Mouse (Mus musculus) G1E (cell line): Measurements from ENCODE around the gene Noxred1. TPM values are rescaled to one million over a fixed set of nuclear protein-coding genes. Genes with fewer than 3 reads are reported as not detected.

Experiments used
- ATAC-seq: 2 replicates; pipeline ENCODE4 v1.8.0; 2016; ENCODE audit warnings: mild to moderate bottlenecking; ENCODE audit not compliant: insufficient number of reproducible peaks, poor library complexity, low FRiP score, severe bottlenecking; ENCODE audit errors: extremely low read depth
- DNase-seq: peaks from one replicate; pipeline ENCODE4 v3.0.0; 2012; ENCODE audit warnings: low spot score
- H3K27me3 ChIP-seq: 2 replicates; pipeline ENCODE4 v1.6.1; 2012; ENCODE audit warnings: mild to moderate bottlenecking, low read length, inconsistent platforms; ENCODE audit not compliant: insufficient read depth
- H3K36me3 ChIP-seq: replicated peaks from 2 replicates; pipeline ENCODE3; 2012; ENCODE audit warnings: mild to moderate bottlenecking, inconsistent platforms
- H3K4me1 ChIP-seq: 2 replicates; pipeline ENCODE4 v1.6.1; 2012; ENCODE audit warnings: low read depth, low read length, inconsistent platforms, mixed read lengths; ENCODE audit not compliant: insufficient read depth
- H3K4me3 ChIP-seq: 2 replicates; pipeline ENCODE4 v1.5.1; 2012; ENCODE audit warnings: low read depth, mild to moderate bottlenecking, inconsistent platforms, low read length, moderate library complexity, mixed read lengths
- H3K9me3 ChIP-seq: replicated peaks from 2 replicates; pipeline ENCODE4 v1.6.1; 2012; ENCODE audit warnings: inconsistent platforms
- CTCF ChIP-seq: IDR thresholded peaks from 2 replicates; pipeline ENCODE4 v1.5.1; 2012; ENCODE audit warnings: low read depth, low read length, inconsistent platforms, mixed read lengths
- GATA1 ChIP-seq: IDR thresholded peaks from 2 replicates; pipeline ENCODE4 v1.6.1; 2012; ENCODE audit warnings: borderline replicate concordance, low read length, inconsistent platforms, mixed read lengths
- GATA2 ChIP-seq: IDR thresholded peaks from 2 replicates; pipeline ENCODE4 v1.6.1; 2012; ENCODE audit warnings: low read depth, low read length, inconsistent platforms, borderline replicate concordance
- POLR2AphosphoS5 ChIP-seq: IDR thresholded peaks from 2 replicates; pipeline ENCODE4 v1.6.1; 2012; ENCODE audit warnings: low read depth, low read length, inconsistent platforms; ENCODE audit not compliant: insufficient replicate concordance
- TAL1 ChIP-seq: conservative IDR thresholded peaks from 2 replicates; pipeline ENCODE4 v1.6.1; 2012; ENCODE audit warnings: low read depth, low read length, inconsistent platforms, mixed read lengths
- polyA plus RNA-seq: library from polyadenylated mRNA; stranded (reverse); fragments of >175 nt; gene quantifications from 2 replicates; pipeline ENCODE4 v1.2.3, GENCODE M21; 2012
- total RNA-seq, 2 experiments: library from RNA; stranded (forward) in 1 of 2; stranded (reverse) in 1 of 2; fragments of 200-1000 nt in 1 of 2; fragments of >200 nt in 1 of 2; fragmentation: Nextera tagmentation in 1 of 2; gene quantifications; 2 replicates each; pipeline ENCODE4 v1.2.3; 2014 to 2017

Gene Noxred1
- total RNA-seq (2014; fragmentation: Nextera tagmentation), result 0.75 TPM in 1 of 2 replicates, not detected in the other
- total RNA-seq (2017), result 0.11 and 0.58 TPM in 2 replicates
- polyA plus RNA-seq, result not detected in 2 replicates

DNA sequence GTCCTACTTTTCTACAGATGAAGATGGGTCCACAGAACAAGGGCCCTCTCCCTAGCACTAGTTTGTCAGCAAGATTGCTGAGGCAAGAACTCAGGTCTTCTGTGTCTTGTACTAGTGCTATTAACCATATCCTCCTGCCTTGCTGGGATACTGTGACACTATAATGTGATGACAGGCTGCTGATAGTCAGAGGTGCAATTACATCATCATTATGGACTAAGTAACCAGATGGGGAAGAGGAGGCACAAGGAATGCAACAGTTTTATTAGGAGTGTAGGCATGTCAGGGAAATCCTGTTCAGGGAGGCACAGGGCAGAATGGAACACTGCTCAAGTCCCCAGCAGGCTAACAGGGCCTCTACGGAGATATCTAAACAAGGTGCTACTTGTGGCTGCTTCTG lies at the start of gene Noxred1:
Noxred1 (minus strand) TSS at position 101 of the 400 bp plus-strand sequence.
- Histone ChIP-seq H3K4me1 (no peaks in the 10 kb centered on the region), H3K36me3 (peaks cover 44% of the 10 kb centered on the region), H3K9me3 (peaks cover 3% of the 10 kb centered on the region), H3K27me3 (no peaks in the 10 kb centered on the region), H3K4me3 (no peak within 1 kb of the TSS)
- no peak for DNase-seq
- ATAC-seq, result no peak
- TF ChIP-seq CTCF (no peak), GATA1 (no peak), POLR2AphosphoS5 (no peak), GATA2 (no peak), TAL1 (no peak)

DNA sequence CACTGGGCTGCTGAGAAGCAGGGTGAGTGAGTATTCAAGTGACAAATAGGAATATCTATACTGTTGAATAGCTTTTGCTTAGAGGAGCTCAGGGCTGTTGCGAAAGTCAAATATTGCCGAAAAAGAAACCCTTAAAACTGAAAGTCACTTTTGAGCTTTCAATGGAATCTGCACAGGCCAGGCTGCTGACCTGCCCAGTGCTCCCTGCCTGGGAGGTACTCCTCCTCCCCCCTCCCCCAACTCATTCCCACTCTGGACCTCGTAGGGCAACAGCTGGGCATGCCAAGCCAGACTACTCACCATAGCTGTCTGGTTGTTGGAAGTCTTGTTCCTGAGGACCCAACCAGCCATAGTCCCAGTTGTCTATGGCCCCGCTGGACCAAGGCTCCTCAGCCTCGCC lies 46.2 kb upstream of the Noxred1 start:
- ATAC-seq (no peak), DNase-seq (no peak)
- H3K4me1 ChIP-seq, result peaks cover 4% of the 10 kb centered on the region
- peaks cover 2% of the 10 kb centered on the region for H3K36me3 ChIP-seq
- TF ChIP-seq POLR2AphosphoS5 (no peak), GATA1 (no peak), CTCF (no peak), GATA2 (no peak), TAL1 (no peak)
- H3K9me3 ChIP-seq, result peaks cover 9% of the 10 kb centered on the region; the same call in 1 of the 2 replicates
- H3K27me3 ChIP-seq, result peaks cover 52% of the 10 kb centered on the region
- H3K4me3 ChIP-seq, result no peak overlapping the region

DNA sequence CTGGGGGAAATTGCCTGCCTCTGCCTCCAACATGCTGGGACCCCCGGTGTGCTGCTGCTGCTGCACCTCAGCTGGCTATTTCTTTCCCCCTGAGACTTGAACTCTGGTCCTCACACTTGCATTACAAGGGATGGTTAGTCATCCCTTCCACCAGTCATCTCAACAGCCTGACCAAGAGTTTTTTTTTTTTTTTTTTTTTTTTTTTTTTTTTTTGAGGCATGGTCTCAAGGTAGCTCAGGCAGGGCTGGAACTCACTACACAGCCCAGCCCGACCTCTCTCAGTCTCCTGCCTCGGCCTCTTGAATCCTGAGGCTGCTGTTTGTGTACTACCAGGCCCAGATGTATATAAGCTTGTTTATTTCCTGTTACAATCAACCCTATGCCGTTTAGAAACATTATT lies 45.7 kb upstream of the Noxred1 start:
- Histone ChIP-seq H3K9me3 (peaks cover 9% of the 10 kb centered on the region; the same call in 1 of the 2 replicates), H3K4me1 (peaks cover 4% of the 10 kb centered on the region)
- no peak for DNase-seq

DNA sequence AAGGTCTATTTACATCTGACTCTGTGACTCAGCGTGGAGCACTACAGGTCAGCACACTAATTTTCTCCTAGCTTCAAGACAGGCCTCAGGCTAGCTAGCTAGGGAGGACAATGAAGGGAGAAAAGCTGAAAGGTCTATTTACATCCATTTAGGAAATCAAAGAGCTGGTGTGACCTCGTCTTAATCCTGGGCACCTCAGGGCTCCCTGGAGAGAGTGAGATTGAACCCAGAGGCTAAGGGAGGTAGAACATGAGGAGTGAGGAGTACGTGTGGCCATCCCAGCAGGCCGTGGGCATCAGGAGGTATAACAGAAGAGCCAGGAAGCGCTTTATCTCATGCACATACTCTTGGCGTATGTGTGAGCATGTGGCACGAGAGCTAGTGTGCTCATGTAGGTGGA lies 45.2 kb upstream of the Noxred1 start:
- no peak; the same call in 1 of the 2 replicates for ATAC-seq
- Histone ChIP-seq H3K27me3 (peaks cover 56% of the 10 kb centered on the region), H3K4me1 (peaks cover 4% of the 10 kb centered on the region), H3K9me3 (peaks cover 9% of the 10 kb centered on the region; the same call in 1 of the 2 replicates), H3K4me3 (no peak overlapping the region), H3K36me3 (peaks cover 4% of the 10 kb centered on the region)
- TF ChIP-seq GATA1 (no peak), POLR2AphosphoS5 (no peak), CTCF (no peak), GATA2 (no peak), TAL1 (no peak)
- no peak for DNase-seq

More for the DNA sequence above, 45.7 kb upstream of the Noxred1 start:
- TF ChIP-seq POLR2AphosphoS5 (no peak), GATA1 (no peak), GATA2 (no peak), CTCF (no peak), TAL1 (no peak)
- Histone ChIP-seq H3K36me3 (peaks cover 2% of the 10 kb centered on the region), H3K27me3 (peaks cover 52% of the 10 kb centered on the region), H3K4me3 (no peak overlapping the region)
- no peak for ATAC-seq

DNA sequence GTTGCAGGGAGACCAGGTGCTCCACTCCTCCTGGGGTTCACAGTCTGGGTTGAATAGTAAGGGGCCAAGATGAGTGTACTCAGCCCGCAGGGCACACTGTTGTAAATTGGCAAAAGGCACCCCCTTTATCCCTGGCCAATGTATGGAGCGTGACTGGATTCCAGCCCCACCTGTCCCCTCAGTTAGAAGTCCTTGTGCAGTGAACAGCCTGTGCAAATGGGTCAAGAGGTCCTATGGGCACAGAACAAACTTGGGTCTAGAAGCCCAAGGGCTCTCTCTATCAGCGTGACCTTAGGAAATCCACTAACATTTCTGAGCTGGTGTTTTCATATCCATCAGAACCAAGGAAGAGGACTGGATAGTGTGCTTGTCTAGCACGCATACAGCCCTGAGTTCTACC lies 44.2 kb upstream of the Noxred1 start:
- H3K36me3 ChIP-seq, result peaks cover 10% of the 10 kb centered on the region
- no peak overlapping the region for H3K4me3 ChIP-seq
- ATAC-seq, result no peak
- TF ChIP-seq TAL1 (no peak), POLR2AphosphoS5 (no peak), CTCF (no peak), GATA1 (no peak), GATA2 (no peak)
- peaks cover 56% of the 10 kb centered on the region for H3K27me3 ChIP-seq
- no peak for DNase-seq
- peaks cover 9% of the 10 kb centered on the region for H3K4me1 ChIP-seq
- H3K9me3 ChIP-seq, result 0 out of 2 replicates have a peak, but pooled peaks cover 3% of the 10 kb centered on the region

DNA sequence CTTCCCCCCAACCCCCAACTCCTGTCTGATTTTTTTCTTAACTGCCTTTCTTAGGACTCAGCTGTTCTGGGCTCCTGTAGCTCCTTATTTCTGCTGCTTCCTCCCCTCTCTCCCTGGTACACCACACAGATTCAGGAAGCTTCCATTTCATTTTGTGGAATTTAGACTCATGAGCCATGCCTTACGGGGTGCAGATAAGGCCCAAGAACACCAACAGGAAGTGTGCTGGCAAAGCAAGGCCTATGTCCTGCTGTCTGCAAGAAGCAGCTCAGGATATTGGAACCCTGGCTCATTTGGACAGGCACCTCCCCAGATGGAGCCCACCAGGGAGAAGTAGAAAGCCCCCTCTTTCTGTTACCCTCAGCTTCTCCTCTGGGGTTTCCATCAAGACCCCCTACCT lies 43.2 kb upstream of the Noxred1 start:
- Histone ChIP-seq H3K27me3 (peaks cover 48% of the 10 kb centered on the region), H3K4me1 (peaks cover 10% of the 10 kb centered on the region), H3K36me3 (peaks cover 19% of the 10 kb centered on the region), H3K4me3 (no peak overlapping the region), H3K9me3 (no peaks in the 10 kb centered on the region)
- ATAC-seq, result no peak
- TF ChIP-seq TAL1, result no peak
- no peak for TF ChIP-seq CTCF
- TF ChIP-seq POLR2AphosphoS5, result no peak
- TF ChIP-seq GATA1, result no peak
- no peak for TF ChIP-seq GATA2
- no peak for DNase-seq

DNA sequence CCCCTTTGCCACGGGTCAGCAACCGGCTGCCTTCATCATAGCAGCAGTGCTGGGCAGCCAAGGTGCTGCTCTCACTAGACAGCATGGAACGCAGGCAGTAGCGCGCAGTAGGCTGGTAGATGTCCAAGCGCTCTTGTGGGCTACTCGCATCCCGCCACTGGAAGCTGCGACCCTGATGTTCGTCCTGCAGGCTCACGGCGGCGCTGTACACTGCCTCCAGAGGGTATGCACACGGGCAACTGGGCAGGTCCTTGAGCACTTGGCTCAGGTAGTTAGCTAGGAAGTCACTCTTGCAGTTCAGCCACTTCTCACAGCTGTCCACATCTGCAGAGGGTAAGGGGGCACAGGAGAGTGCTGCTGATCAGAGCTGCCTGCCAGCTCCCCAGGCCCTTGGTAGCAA lies 41.3 kb upstream of the Noxred1 start:
- Histone ChIP-seq H3K9me3 (no peaks in the 10 kb centered on the region), H3K4me1 (peaks cover 29% of the 10 kb centered on the region), H3K4me3 (no peak overlapping the region), H3K27me3 (peaks cover 35% of the 10 kb centered on the region), H3K36me3 (peaks cover 38% of the 10 kb centered on the region)
- ATAC-seq (no peak), DNase-seq (no peak)
- TF ChIP-seq CTCF (no peak), TAL1 (no peak), GATA2 (no peak), GATA1 (no peak), POLR2AphosphoS5 (no peak)
